Comparison of ENCODE assay signal across 21 mouse cellular contexts in the genomic region with DNA sequence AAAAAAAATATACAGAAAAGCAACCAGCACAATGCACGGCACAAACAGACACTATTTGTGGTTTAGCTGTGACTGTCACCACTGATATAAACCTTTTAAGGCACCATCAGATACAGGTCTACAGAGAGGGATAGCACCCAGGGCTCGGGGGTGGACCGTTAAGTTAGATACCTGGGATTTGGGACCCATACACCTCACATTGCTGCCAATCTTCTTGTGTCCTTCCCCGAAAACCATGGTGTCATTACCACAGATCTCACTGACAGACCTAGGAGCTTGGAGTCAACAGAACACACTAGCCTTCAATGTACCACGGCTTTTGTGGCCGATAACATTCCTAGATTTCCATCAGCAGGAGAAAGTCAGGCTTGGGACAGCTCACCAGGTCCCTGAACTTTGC.
"Had no signal": no experiment of that assay in that cellular context is flagged by ENCODE, and none has a peak within 500 bp of the region (broad histone marks: within the 10 kb centered on the region; RNA-seq: fewer than 3 reads in every experiment).

No protein-coding gene starts in this region.

- H3K4me1 ChIP-seq: kidney, embryonic 15.5 days; limb, embryonic 12.5 days; limb, embryonic 15.5 days; midbrain, embryonic 12.5 days; midbrain, embryonic 15.5 days; neural tube, embryonic 13.5 days; stomach, embryonic 15.5 days had no signal

- H3K9me3 ChIP-seq: kidney, embryonic 15.5 days; limb, embryonic 12.5 days; limb, embryonic 15.5 days; liver, embryonic 15.5 days; midbrain, embryonic 12.5 days; midbrain, embryonic 15.5 days; neural tube, embryonic 13.5 days; stomach, embryonic 15.5 days had no signal

- H3K4me3 ChIP-seq: kidney, embryonic 15.5 days; limb, embryonic 12.5 days; limb, embryonic 15.5 days; liver, embryonic 15.5 days; midbrain, embryonic 12.5 days; midbrain, embryonic 15.5 days; myocyte; neural tube, embryonic 13.5 days; stomach, embryonic 15.5 days had no signal

- DNase-seq: kidney, adult 8-10 months; kidney, postnatal 10 days; kidney, postnatal 36 days; layer of hippocampus, postnatal 36 days; left cerebral cortex, postnatal 4 days; lung, embryonic 14.5 days; retina, postnatal 1 day; right cerebral cortex, postnatal 25 days; spleen, adult 18-20 months; thymus, postnatal 36 days had no signal

- ATAC-seq: lung, postnatal 0 days; midbrain, embryonic 15.5 days had no signal

- H3K27me3 ChIP-seq: kidney, embryonic 15.5 days; limb, embryonic 12.5 days; limb, embryonic 15.5 days; liver, embryonic 15.5 days; midbrain, embryonic 12.5 days; midbrain, embryonic 15.5 days; neural tube, embryonic 13.5 days; stomach, embryonic 15.5 days had no signal

- H3K9ac ChIP-seq: kidney, embryonic 15.5 days; limb, embryonic 12.5 days; limb, embryonic 15.5 days; liver, embryonic 15.5 days; lung, embryonic 14.5 days; midbrain, embryonic 12.5 days; midbrain, embryonic 15.5 days; neural tube, embryonic 13.5 days; stomach, embryonic 15.5 days had no signal

- H3K27ac ChIP-seq: kidney, embryonic 15.5 days; limb, embryonic 12.5 days; limb, embryonic 15.5 days; liver, embryonic 15.5 days; midbrain, embryonic 12.5 days; midbrain, embryonic 15.5 days; neural tube, embryonic 13.5 days; stomach, embryonic 15.5 days had no signal

- H3K4me2 ChIP-seq: kidney, embryonic 15.5 days; limb, embryonic 12.5 days; limb, embryonic 15.5 days; liver, embryonic 11.5 days; liver, embryonic 15.5 days; lung, embryonic 14.5 days; midbrain, embryonic 12.5 days; midbrain, embryonic 15.5 days; neural tube, embryonic 13.5 days; stomach, embryonic 15.5 days had no signal
